Mouse (Mus musculus) activated CD4-positive, CD25-positive, alpha-beta regulatory T cell, adult 4 months (primary cell): ENCODE results near the gene Angel2. TPM values are rescaled to one million over a fixed set of nuclear protein-coding genes. Genes with fewer than 3 reads are reported as not detected.

ENCODE experiments used
- ATAC-seq: one replicate; pipeline ENCODE4 v1.8.0; 2017
- polyA plus RNA-seq, 2 experiments: library from polyadenylated mRNA; unstranded; fragments of 100-300 nt; shearing (Covaris generic); gene quantifications; one replicate each; pipeline ENCODE4 v1.2.1; 2017

Gene Angel2
- polyA plus RNA-seq, 2 experiments from 2014 or later = 42.1 to 53.8 TPM

- no peak for ATAC-seq
Measured at GRCm38 (mm10) chr1:190980470-190980869, 55.6 kb downstream of the Angel2 start.

- no peak for ATAC-seq
Measured at GRCm38 (mm10) chr1:190981412-190981811, 56.5 kb downstream of the Angel2 start.

- no peak for ATAC-seq
Measured at GRCm38 (mm10) chr1:190989437-190990082, 64.6 kb downstream of the Angel2 start.

- no peak for ATAC-seq
Measured at GRCm38 (mm10) chr1:190995548-190995947, 70.6 kb downstream of the Angel2 start.

GRCm38 (mm10) chr1:190996346-190996877, 71.5 kb downstream of the Angel2 start:
- no peak for ATAC-seq

Other genes starting within 250 kb of the Angel2 start
- gene Rps6kc1, start 13.3 kb upstream of the Angel2 start, polyA plus RNA-seq = 1 to 10 TPM; 7.2 to 8.0 TPM
- under 1 TPM; 0.15 to 0.30 TPM for gene Vash2, start 54.2 kb downstream of the Angel2 start, polyA plus RNA-seq
- 1 to 10 TPM; 6.1 to 8.5 TPM for gene Flvcr1, start 101.0 kb downstream of the Angel2 start, polyA plus RNA-seq
- gene Spata45, start 111.5 kb downstream of the Angel2 start, polyA plus RNA-seq = not detected
- gene Tatdn3, start 137.8 kb downstream of the Angel2 start, polyA plus RNA-seq = 10 to 100 TPM in 1 of 2 experiments, 1 to 10 TPM in 1; 7.3 to 10.8 TPM
- gene Nsl1, start 137.9 kb downstream of the Angel2 start, polyA plus RNA-seq = 1 to 10 TPM; 2.0 to 5.2 TPM
- not detected for gene Batf3, start 172.7 kb downstream of the Angel2 start, polyA plus RNA-seq
- gene Fam71a, start 239.7 kb downstream of the Angel2 start, polyA plus RNA-seq = not detected